Mouse (Mus musculus) ovary, postnatal 36 days (tissue): Measurements from ENCODE around the gene Faah.

ENCODE experiments used
- DNase-seq: peaks from one replicate; pipeline ENCODE4 v3.0.0; 2022; ENCODE audit warnings: low spot score, mixed read lengths

The Faah gene

GRCm38 (mm10) chr4:115943669-115944314 lies 73.9 kb downstream of the Faah start:
- no peak for DNase-seq

- no peak for DNase-seq
These were observed 76.4 kb downstream of the Faah start for GRCm38 (mm10) chr4:115941242-115941820.

- DNase-seq = no peak
These were observed 77.0 kb downstream of the Faah start for GRCm38 (mm10) chr4:115940681-115941080.

DNA sequence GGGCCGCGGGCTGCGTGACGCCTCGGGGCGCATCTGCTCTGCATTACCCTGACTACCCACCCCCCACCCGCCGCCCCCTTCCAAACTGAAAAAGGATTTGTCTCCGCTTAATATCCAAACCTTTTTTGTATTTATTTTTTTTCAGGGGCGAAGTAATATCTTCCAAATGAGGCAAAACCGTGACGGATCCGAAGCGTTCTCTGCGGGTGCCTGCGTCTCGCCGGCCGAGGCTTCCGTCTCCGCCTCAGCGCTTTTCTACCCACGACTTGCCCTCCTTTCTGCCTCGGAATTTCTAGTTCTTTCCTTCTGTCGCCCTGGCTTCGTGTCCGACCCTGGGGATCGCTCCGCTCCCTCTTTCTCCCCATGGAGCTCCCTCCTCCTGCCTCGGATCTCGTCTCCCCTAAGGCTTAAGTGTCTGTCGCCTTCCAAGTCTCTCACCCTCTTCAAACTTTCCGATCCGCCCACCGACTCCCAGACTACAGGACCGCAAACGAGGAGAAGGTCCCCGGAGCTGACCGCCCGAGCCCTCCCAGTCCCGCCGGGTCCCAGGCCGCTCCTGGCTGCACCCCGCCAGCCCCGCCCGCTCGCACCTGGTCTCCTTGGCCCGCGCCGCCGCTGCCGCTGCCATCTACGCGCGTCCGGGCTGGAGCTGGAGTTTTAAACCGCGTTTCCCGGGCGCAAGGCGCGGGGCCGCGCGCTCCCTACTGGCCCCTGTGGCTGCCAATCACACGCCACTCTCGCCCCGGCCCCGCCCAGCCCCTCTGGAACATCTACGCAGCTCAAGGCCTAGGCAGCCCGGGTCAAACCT lies 78.2 kb downstream of the Faah start, which contains the start of gene Dmbx1:
Gene Dmbx1 (minus strand): TSS at position 632 of the 808 bp plus-strand sequence.
- DNase-seq = peak; percentile 15

DNA sequence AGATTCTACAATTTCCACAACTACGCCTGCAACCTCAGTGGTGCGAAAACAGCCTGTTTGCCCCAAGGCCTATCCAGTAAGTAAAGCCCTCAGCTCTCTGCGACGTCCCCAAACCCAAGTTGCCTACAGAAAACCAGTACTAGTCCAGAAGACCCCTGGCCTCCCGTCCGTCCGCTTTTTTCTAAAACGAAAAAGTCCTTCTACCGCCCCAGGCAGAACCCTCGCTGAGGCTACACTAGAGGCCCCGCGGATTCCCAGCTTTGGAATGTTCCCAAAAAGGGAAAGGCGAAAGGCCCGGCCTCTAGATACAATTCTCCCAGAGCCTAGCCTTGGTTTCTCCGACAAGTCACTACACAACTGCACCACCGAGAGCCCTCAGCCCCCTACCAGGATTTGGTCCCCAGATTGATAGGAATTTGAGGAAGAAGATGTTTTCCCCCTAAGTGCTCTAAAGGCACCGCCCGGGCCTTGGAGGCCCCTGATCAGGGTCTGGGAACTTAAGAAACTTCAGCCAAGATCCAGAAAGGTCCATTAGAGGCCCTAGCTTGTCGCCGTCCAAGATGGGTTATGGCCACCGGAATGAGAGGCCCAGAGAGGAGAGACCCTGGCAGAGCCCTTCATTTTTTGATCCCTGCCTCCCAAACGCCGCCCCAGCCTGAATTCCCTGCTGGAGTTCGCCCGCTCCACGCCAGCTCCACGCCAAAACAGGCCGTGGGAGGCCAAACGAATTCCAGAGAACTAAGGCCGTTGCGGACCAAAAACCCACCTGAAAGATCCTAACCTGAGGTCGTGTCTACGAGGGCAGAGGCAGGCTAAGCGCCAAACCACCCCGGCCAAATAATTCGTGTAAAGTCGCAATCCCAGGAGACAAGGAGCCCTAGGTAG lies 79.2 kb downstream of the Faah start:
- DNase-seq = peak; percentile 34

GRCm38 (mm10) chr4:115937061-115937976 lies 80.4 kb downstream of the Faah start:
- no peak for DNase-seq

GRCm38 (mm10) chr4:115936646-115937045 lies 81.1 kb downstream of the Faah start:
- no peak for DNase-seq

GRCm38 (mm10) chr4:115935835-115936581 lies 81.7 kb downstream of the Faah start:
- no peak for DNase-seq

DNA sequence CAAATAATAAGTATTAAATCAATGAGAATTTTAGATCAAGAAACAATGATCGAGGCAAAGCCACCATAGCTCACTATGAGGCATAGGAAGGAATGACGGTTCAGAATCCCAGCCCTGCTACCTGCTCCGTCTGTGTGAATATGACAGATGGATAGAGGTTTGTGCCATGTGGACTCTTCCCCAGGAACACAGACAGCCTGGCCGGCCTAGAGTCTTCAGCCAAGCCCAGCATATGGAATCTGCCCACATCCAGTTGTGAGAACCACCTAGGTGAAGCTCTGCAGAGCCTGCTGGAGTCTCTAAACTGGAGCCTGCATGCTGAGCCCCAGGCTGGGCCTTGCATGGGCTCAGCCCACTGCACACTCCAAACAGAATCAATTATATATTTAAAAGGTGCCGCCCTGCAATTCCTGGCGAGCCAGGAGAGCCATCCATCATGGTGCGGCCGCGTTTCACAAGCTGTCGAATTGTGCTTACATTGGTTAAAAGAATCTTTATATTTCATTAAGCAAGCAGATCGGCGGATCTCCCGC lies 86.1 kb downstream of the Faah start:
- no peak for DNase-seq

GRCm38 (mm10) chr4:115927637-115928036 lies 90.1 kb downstream of the Faah start:
- DNase-seq = no peak

DNA sequence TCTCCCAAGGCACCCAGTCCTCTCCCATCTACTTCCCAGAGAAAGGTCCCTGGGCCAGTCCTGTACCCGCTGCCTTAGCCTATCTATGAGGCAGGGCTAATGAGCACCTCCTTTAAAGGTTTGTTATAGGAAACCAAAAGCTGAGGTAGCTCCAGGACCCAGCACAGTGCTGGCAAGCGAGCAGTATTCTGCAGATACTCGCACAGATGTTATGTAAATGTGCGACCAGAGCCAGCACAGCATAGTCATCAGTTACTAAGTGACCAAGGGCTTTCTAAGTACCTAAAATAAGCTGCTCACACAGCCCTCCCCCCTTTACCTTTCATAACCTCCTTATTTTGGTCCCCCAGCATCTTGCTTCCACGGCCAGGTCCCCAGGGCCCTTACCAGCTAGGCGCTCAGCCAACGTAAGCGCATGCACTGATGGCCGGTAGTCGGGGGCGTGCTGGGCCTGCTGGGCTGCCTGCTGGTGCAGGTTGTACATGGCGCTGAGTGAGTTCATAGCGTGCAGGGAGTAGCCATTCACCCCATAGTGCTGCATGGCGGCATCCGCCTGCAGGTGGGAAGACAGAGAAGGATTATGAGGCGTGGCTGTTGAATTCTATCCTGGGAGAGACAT lies 94.4 kb downstream of the Faah start:
- DNase-seq = no peak

- no peak for DNase-seq
These were observed 95.0 kb downstream of the Faah start for GRCm38 (mm10) chr4:115922688-115923087.

DNA sequence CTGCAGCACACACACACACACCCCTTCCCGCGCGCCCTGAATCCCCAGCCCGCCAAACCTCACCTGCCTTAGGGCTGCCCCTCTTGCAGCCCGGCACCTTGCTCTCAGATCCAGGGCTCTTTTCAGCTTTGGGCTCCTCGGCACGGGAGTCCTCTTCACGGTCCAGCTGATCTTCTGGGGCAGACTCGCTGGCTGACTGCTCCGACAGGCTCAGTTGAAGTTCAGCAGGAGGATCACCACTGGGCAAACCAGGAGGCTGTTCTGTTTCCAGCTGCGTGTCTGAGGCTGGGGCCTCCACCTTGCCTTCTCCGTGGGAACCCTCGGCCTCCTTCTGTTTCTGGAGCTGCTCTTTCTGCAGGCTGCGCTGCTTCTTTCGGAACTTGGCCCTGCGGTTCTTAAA lies 97.8 kb downstream of the Faah start:
- no peak for DNase-seq
